Mouse (Mus musculus) natural killer cell, adult 2 months (primary cell): ENCODE results near the gene Arhgap21.

ENCODE experiments used
- DNase-seq, 2 experiments: peaks; one replicate each; pipeline ENCODE4 v3.0.0; 2022; ENCODE audit warnings: low spot score in 2 of 2

Gene Arhgap21

DNA sequence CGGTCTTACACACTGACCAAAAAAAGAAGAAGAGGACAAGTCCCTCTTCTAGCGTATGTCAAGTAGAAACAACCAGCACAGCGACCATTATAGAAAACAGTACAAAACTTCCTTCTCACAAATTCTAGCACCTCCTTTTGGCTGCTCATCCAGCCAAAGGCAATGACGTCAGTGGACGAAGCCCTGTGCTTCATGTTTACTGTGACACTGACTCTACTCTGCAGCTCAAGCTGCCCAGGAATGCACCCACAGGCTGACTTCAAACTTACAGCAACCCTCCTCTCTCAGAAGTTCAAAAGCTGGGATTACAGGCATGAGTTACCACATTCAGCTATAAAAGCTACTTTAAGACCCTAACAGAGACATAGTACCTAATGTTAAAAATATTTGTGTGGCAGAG, 72.2 kb downstream of the Arhgap21 start:
- no peak for DNase-seq

DNA sequence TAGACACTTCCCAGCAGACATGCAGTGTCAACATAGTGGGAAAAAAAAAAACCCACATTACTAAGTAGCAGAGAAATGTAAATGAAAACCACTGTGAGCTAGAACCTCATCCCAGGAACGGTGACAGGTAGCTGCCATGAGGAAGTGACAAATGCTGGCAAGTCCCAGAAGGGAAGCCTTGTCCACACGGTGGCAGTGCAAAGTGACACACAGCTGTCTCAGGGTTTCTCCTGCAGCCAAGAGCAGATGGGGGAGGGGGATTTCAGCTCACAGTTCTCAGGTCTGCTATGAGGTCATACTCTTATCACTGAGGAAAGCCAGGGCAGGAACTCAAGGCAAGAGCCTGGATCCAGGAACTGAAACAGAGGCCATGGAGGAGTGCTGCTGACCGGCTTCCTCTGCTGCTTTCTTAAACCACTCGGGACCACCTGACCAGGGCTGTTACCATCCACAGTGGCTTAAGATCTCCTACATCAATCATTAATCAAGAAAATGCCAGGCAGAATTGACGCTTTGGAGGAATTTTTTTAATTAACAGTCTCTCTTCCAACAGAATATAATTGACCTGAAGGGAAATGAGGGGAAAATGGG, 74.5 kb downstream of the Arhgap21 start:
- DNase-seq = peak in 1 of 2 experiments; percentile 5

DNA sequence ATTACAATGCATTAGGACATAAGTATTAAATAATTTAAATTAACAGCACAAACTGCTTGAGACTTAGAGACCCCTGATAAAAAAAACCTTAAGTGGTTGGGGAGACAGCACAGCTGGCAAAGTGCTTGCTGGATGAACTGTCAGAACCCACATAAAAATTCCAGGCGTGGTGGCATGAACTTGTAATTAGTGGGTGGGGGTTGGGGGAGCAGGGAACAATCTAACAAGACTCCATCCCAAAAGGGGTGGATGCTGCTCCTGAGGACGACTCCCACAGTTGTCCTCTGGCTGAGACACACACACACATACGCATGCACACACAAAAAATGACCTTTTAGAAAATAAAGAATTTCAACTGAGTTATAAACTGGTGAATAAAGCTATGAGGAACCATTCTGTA, 79.9 kb downstream of the Arhgap21 start:
- no peak for DNase-seq

DNA sequence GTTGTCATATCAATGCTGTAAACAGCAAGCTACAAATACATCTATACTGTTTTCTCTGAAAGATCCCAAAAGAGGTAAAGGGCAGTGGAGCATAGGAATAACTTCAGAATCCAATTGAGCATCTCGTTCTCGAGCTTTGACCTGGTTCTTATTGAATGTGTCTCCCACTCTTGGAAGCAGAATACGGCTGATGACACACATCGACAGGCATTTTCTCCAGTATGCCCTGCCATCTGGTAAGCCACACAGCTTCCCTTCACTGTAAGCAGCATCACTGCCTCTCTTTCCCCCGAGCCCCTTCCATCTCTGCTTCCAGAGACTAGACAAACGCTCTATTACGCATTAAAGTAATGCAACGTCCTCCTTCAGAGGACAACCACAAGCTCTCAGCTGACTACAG, 85.4 kb downstream of the Arhgap21 start:
- no peak for DNase-seq

DNA sequence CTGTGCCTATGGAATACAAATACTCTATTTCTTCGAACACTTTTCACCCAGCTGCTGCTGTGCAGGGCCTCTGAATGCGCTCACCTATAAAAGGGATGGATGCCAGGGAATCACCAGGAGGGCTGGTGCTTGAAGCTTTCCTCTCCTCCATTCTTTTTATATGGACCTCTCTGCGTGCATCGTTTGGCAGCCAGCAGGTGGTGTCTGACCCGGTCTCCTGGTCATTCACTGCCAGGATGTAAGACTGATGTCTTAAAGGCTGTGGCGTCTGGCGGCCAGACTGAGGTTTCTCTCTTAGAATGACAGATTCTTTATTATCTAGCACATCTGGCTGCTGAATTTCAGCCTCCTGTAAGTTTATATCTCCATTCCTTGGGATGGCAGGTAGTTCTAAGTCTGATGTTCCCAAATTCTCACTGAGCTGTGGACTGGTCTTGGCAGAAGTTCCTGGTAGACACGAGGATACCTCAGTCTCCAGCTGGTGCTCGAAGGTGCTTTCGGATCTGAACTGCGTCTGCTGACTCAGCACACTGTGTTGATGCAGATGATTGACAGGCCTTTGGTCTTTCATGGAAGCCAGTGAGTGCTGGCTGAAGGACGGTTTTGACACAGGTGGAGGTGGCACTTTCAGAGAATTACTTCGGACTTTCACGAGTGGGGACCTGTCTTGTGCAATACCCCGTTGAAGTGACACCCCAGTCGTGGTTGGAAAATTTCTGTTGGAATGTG, 88.6 kb downstream of the Arhgap21 start:
- no peak for DNase-seq

GRCm38 (mm10) chr2:20874621-20875020, 94.1 kb downstream of the Arhgap21 start:
- no peak for DNase-seq

GRCm38 (mm10) chr2:20869212-20869965, 99.3 kb downstream of the Arhgap21 start:
- no peak for DNase-seq

DNA sequence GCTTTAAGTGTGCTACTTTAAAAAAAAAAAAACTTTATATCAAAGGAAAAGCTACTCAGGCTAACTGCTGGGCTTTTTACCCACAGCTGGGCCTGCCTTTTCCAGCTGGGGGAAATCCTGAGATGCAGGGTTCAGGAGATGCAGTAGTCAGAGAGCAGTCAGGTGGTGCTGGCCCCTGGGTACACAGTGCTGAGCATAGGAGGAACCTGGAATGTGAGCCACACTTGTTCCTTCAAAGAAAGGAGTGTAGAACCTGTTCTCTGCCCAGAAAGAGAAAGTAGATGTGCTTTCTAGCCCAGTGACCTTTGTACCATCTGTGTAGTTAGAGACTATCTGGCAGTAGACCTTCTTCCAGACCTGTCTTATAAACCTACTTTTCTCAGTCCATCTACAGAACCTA, 100.6 kb downstream of the Arhgap21 start:
- DNase-seq = no peak

- DNase-seq = no peak
Observed at GRCm38 (mm10) chr2:20865795-20866194, 102.9 kb downstream of the Arhgap21 start.

DNA sequence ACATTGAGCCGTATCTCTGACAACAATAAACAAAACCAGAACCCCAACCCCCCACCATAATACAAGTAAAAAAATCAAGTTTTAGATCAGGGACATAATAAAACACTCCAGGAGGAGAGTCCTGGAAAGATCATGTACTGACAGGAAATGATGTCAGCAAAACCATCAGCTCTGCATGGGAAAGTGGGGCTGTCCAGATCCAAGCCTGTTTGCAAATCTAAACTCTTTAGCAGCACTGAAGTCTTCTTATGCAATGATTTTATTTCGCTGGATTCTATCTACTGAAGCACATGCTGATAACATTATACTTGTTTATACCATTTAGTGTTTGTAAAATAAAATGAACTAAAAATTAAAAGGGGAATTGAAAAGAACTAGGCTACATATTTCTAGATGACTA, 104.1 kb downstream of the Arhgap21 start:
- no peak for DNase-seq

DNA sequence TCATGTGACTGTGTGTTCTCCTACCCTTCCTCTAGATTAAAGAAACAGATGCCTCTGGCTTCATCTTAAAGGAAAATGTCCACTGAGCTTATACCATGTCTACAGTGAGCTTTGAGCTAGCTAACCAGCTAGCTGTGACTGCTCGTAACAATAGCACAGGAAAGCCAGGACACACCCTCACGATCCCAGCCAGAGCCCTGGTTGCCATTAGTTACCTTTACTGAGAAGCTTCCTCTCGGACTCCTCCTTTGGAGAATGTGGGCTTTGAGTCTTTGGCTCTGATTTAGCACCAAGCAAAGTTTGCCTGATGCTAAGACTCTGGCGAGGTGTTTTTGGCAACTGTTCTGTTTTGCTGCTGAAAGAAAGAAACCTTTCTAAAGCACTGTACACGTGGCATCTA, 107.9 kb downstream of the Arhgap21 start:
- DNase-seq = no peak

DNA sequence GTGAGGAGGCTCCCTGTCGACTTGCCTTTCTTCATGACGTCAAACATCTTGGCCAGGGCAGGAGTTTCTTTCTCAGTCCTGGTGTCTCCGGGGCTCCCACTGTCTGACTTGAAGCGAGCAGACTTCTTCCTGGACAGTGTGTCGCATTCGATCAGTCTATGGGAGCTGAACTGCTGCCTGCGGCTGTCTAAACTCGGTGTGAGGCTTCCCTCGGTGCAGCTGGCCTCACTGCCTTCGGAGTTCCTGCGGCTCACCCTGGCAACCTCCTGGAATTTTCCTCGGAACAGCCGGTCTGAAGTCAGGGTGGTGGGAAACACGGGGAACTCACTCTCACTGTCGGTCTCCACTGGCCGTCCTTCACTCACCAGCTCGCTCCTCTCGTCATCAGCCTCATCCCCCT, 119.3 kb downstream of the Arhgap21 start:
- DNase-seq = no peak

GRCm38 (mm10) chr2:20831608-20832406, 136.9 kb downstream of the Arhgap21 start:
- DNase-seq = no peak

DNA sequence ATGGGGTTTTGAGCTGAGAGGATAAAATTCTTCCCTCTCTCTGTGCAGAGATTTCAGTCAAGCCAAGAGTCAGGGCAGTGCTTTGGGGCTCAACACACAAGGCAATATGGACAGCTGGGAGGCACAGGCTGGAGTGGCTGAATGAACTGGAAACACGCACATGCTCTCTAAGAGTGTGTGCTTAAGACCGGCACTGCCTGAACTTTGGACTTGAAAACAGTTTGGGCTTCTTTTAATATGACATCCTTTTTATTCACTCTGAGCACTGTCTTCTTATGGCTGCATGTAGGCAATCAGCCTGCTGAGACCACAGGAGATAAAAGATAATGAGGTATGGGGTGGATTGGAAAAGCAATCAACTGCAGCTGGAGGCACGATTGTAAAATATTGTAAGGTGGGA, 137.8 kb downstream of the Arhgap21 start:
- no peak for DNase-seq

DNA sequence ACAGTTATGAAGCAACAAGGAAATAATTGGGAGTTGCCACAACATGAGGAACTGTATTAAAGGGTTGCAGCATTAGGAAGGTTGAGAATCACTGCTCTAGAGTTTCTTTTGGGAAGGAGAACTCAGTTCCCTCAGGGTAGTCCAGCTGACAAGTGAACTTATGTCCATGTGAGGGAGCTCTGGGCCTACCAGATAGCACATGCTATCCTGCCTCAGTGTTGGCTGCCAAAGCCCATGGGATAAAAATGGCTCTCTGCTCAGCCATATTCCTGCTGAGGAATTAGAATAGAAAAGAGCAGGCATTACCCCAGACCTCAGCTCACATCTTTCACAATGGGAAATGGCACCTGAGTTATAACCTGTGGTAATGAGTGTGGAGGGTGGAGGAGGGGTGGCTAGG, 142.4 kb downstream of the Arhgap21 start:
- no peak for DNase-seq

DNA sequence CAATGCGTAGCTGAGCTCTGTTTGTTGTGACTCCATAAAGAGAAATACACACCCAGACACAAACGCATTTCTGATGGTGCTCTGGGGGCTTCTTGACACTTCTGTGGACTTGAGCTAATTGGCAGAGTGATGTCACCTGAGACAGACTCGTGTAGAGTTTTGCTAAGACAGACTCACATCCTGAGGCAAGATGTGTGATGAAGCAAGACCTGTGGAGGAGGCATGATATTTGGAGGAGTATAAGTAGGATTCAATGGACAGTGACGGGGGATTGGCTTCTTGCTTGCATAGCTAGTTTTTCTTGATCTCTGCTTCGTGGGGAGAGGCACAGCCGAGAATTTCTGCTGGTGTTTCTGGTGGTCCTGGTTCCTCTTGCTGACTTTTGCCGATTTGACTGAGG, 150.5 kb downstream of the Arhgap21 start:
- no peak for DNase-seq

GRCm38 (mm10) chr2:20813986-20814385, 154.7 kb downstream of the Arhgap21 start:
- no peak for DNase-seq

- DNase-seq = no peak
Observed at GRCm38 (mm10) chr2:20811506-20811905, 157.2 kb downstream of the Arhgap21 start.

DNA sequence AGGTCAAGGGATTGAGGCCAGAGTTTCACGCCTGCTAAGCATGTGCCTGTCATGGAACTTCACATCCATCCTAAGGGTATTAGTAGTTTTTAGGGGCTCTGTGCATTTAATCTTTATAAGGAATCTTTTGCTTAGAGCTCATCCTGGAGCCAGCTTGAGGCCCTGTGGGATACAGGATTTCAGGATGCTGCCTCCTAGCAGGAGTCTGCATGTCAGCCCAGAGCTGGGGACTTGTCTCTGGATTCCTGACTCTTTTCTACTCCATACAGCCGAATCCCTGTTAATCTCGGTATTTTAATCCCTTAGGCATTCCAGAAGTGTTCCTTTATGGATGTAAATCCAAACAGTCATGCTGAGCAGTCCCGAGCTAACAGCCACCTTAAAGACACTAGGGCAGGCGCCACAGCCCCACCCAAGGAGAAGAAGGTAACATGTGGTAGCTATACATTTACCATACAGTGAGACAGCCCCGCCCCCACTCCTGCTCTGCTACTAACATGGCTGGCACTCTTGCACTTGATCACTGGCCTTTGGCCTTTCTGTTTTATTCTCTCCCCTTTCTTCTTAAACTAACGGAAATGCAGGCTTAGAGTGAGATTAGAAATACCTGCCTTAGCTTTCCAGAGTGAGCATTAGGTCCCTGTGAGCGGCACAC, 167.3 kb downstream of the Arhgap21 start:
- DNase-seq = no peak
